Mouse (Mus musculus): Measurements from ENCODE around the gene 1700020L24Rik.
A peak's percentile ranks its signal among the peaks of the same experiment; 100 is the strongest.

The 1700020L24Rik gene

GRCm38 (mm10) chr11:83437377-83437776, at the start of gene 1700020L24Rik:
1700020L24Rik (plus strand) TSS chr11:83437677.
- no peak for DNase-seq

DNA sequence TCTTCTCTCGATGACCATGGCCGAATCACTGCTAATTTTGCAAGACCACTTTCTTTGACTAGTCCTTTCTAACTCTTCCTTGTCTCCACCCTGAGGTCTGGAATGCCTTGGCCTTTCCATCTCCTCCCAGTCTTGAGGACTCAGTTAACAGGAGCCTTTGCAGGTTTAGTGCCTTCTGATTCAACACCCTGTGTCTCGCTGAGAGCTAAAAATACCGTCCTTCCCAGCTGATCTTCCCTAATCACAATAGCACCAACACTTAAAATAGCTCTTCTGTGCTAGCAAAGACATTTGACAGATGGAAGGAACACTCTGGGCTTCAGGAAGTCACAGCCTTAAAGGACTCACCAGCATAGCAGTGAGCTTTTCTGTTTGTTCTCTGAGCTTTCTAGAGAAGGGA, 44.4 kb upstream of the 1700020L24Rik start:
- no peak for DNase-seq

- DNase-seq: no peak
Measured at GRCm38 (mm10) chr11:83394802-83395439, 42.6 kb upstream of the 1700020L24Rik start.

DNA sequence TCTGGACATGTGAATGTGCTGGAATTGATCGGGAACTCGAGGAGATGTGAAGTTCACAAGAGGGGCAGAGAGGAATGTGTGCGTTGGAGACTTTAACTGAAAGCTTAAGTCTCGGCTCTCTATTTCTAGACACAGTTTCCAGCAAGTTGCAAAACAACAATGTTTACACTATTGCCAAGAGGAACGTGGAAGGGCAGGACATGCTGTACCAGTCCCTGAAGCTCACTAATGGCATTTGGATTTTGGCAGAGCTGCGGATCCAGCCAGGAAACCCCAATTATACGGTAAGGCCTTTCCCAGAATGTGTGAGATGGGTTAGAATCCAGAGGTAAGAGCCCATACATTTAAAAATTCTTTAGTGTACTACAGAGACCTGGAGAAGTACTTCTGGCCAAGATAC, 39.9 kb upstream of the 1700020L24Rik start:
- no peak for DNase-seq

DNA sequence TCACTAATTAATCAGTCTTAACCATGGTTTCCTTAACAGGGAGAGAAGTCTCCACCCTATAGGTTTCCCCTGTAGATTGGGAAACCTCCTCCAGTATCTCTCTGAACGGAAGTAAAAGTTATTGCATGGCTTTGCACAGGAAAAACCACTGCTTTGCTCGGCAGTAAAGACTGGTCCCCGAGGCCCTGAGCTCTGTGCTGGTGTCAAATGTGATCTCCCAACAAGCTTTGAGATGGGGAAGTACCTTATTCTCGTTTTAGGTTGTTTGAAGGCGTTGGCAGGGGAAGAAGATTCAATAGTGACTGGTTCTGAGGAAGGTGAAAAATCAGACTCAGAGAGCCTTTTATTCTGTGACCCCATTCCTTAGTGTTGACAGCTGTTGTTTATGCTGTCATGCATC, 38.8 kb upstream of the 1700020L24Rik start:
- no peak for DNase-seq

DNA sequence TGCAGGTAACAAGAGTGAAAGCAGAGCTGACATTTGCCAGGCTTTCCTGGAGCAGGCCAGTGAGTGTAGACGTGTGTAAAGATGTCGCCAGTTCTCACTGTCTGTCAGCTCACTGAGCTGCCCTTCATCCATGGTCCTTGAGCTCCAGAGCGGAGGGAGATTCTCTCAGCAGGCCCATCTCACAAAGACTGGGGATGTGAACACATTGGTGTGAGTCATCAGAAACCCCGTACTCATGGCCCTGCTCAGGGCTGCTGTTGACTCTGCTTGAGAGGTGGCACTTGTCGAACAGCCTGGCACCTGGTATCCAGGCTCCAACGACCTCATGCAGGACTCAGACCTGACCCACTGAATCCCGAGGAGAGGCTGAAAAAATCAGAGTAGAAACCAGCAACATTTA, 33.7 kb upstream of the 1700020L24Rik start:
- no peak for DNase-seq

DNA sequence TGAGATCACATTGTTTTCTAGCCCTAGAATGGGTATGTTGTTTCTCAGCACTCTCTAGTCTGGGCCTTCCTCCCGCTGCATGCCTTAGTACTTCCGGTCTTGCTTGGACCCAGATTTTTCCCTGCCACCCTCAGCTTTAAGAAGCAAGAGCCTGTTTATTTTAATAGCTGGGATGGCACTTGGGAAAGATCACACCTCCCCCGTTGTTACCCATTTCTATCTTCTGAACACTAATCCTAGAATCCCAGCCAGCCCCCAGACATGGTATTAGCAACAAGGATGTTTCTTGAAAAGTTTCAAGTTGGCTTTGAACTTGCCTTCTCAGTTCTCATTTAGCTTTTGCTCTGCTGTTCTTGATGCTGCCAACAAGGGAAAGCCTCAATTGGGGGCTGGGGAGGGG, 31.1 kb upstream of the 1700020L24Rik start:
- DNase-seq: no peak

- DNase-seq: no peak
Measured at GRCm38 (mm10) chr11:83408242-83408641, 29.2 kb upstream of the 1700020L24Rik start.

DNA sequence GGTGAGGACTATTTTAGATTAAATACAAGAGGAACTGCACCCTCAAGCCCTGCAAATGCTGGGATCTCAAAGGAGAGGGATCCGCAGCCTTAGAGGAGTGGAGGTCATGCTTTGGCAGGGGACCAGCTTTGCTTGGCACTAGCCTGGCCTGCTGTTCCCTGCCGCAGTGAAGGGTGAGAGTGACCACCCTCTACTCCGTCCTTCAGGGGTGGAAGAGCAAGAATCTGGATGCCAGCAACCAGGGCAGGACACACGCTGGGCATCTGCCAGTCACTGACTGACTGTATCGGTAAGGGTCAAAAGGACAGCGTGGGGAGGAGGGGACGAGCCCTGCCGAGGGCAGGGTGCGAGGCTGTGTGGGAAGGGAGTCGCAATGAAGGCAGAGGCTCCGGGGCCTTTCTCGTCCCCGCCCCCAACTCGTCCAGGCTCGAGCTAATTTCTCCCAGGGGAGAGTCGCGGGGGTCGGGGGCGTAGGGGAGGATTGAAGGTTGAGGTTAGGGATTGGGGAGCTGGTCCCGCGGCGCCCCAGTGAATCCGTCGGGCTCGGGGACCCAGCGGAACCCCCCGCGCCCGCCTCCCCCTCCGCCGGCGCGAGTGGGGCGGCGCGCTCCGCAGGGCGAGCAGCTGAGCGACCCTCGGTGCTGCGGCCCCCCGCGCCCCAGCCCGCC, 28.3 kb upstream of the 1700020L24Rik start, which contains the start of gene Rasl10b:
Gene Rasl10b, plus strand, starts transcription at position 51 of the 668 bp plus-strand sequence.
- DNase-seq: peak; percentile 33

- peak; percentile 25 for DNase-seq
Measured at GRCm38 (mm10) chr11:83409792-83410291, 27.6 kb upstream of the 1700020L24Rik start.

DNA sequence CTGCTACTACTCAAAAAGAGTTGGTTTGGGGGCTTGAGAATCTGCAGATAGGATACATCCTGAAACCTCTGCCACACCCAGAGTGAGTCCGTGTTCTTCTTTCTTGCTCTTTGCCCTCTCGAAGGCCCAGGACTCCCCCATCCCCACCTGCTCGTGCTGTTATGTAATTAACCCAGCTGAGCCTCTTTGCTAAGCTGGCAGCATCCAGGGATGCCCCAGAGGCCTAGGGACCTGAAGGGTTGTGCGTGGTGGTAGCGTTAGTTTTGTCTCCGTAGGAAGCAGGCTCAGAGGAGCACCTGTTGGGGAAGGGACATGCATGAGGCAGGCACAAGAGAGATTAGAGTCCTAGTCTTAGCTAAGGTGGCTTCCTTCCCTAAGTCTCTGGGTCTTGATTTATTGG, 27.0 kb upstream of the 1700020L24Rik start:
- DNase-seq: no peak

- peak; percentile 82 for DNase-seq
Measured at GRCm38 (mm10) chr11:83417080-83417479, 20.4 kb upstream of the 1700020L24Rik start.

DNA sequence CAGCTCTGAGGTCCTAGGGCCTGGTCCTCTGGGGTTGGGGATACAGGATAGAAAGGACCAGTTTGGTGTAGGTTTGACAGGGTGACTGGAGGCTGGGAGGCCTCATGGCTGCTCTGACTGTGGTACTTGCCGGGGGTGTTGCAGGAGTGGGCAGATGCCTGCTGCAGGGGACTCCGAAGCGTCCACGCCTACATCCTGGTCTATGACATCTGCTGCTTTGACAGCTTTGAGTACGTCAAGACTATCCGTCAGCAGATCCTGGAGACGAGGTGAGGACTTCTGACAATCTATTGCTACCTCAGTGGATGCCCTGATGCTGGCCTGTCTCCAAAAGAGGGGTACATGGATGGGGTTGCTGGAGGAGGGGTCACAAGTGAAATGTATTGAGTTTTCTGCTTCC, 19.8 kb upstream of the 1700020L24Rik start:
- DNase-seq: no peak

- peak; percentile 26 for DNase-seq
Measured at GRCm38 (mm10) chr11:83418566-83418965, 18.9 kb upstream of the 1700020L24Rik start.

DNA sequence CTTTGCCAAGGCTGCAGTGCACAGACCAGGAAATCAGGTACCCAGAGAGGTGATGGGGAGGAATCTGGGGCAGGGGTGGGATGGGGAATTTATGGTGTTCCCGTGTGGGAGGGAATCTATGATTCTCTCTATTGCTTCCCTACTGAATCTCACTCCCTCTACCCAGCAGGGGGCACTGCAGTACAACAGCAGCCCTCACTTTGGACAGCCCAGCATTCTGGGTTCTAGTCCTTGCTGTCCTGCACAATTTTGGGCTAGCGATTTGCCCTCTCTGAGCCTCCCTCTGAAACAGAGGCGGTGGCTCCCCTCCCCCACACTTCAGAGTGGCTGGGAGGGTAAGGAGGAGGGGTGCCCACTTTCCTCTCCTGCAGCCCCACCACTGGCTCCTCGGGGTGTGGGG, 17.1 kb upstream of the 1700020L24Rik start:
- DNase-seq: peak; percentile 47

GRCm38 (mm10) chr11:83421305-83421704, 16.2 kb upstream of the 1700020L24Rik start:
- DNase-seq: peak; percentile 90

DNA sequence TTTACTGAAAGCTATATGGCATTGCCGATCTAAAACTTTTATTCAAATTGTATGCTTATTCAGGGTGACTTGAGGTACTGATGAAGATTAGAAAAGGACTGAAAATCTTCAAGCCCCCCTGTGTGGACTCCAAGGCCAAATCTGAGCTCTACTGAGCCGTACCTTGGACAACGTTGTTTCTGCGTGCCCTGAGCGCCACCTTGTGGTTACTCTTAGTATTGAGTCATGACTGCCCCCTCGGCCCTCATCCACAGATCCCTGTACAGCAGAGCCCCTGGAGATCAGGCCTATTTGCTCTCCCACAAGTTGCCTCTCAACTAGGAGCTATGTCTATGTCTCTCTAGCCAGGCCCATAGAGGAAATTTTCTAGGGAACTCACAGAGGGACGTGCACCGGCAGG, 12.8 kb upstream of the 1700020L24Rik start:
- peak; percentile 81 for DNase-seq

DNA sequence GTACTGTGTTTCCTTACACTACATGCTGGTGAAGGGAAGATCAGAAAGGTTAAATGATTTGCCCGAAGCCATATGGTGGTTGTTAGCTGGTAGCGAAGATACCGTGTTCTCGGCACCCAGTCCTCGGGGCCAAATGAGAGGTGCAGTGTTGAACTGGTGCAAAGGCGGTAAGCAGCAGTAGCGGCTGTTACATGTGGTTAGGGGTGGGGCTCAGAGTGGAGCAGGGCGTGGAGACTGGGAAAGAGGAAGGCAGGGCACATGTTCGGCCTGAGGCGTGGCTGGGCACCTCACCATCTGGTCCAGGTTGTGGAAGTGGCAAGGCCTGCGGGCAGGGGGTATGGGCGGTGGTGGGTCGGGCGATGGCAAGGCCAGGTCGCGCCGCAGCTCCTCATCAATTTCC, 10.5 kb upstream of the 1700020L24Rik start:
- peak; percentile 36 for DNase-seq

DNA sequence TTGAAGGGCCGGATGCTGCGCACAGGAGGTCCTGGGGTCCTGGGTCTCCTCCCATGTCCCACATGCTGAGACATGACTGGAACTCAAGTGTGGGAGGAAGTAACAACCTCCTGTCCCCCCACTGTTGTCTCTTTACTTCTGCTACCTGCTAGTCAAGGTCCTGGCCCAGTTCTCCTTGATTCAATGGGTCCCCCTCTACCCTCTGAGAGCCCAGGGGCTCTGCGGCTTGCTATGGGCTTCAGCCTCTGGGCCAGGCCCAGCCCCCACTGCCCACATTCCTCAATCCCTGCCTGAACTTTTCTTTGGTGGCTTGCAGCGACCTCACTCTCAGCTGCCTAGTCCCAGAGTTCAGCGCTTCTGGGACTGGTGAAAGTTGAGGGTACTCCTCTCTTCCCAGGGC, 8.1 kb upstream of the 1700020L24Rik start, which contains the start of gene Gas2l2:
Gene Gas2l2, minus strand, starts transcription at position 101 of the 400 bp plus-strand sequence.
- no peak for DNase-seq

GRCm38 (mm10) chr11:83432533-83432932, 4.9 kb upstream of the 1700020L24Rik start:
- no peak for DNase-seq

DNA sequence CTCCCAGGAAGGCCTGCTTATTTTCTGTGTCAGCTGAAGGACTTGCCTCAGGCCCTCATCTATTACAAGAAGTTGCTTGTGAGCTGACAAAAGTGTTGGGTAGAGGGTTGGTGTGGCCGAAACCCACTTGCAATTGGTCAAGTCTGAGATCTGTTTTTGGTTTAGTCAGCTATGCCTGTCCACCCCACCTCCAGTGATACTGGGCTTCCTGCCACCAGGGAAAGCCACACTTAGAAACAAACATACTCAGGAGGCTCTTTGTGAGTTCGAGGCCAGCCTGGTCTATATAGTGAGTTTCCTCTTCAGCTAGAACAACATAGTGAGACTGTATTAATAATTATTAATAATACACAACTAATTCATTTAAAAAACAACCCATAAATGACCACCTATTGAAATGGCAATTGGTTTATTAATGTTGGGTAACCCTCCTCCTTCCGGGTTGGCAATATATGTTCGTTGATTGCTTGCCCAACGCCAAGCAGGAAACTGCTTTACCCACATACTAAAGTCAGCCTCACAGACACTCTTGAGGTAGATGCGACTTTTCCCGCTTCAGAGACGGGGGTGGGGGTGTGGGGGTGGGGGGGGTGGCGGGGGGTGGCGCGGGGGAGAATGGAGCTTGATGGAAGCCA, 2.1 kb downstream of the 1700020L24Rik start:
- DNase-seq: no peak

- peak; percentile 92 for DNase-seq
Measured at GRCm38 (mm10) chr11:83440081-83441064, 2.9 kb downstream of the 1700020L24Rik start.

Measured in thymus, postnatal 4 days (tissue).